Mouse (Mus musculus) intestine, embryonic 14.5 days (tissue): ENCODE results near the gene Rom1. TPM values are rescaled to one million over a fixed set of nuclear protein-coding genes. Genes with fewer than 3 reads are reported as not detected.

Source experiments
- ATAC-seq: fragments of 200-750 bp; cut with Nextera tagmentation; replicated peaks from 2 replicates; pipeline ENCODE4 v1.8.0; 2017; ENCODE audit warnings: low read depth, moderate number of reproducible peaks, moderate TSS enrichment, moderate library complexity; ENCODE audit not compliant: low FRiP score, low TSS enrichment
- DNase-seq: peaks from one replicate; pipeline ENCODE4 v3.0.0-alpha.2; 2018; ENCODE audit warnings: low spot score
- H3K27ac ChIP-seq: fragments of 300-500 bp; sonication (generic); 2 replicates; pipeline ENCODE4 v1.5.1; 2014; ENCODE audit warnings: low read depth, mild to moderate bottlenecking, control low read depth
- H3K27me3 ChIP-seq: fragments of 300-500 bp; sonication (generic); replicated peaks from 2 replicates; pipeline ENCODE4 v1.6.1; 2014; ENCODE audit warnings: low read length, control low read depth; ENCODE audit not compliant: control insufficient read depth, insufficient read depth
- H3K36me3 ChIP-seq: fragments of 300-500 bp; sonication (generic); 2 replicates; pipeline ENCODE4 v1.6.1; 2014; ENCODE audit warnings: low read length, control low read depth; ENCODE audit not compliant: control insufficient read depth, insufficient read depth
- H3K4me1 ChIP-seq: fragments of 300-500 bp; sonication (generic); replicated peaks from 2 replicates; pipeline ENCODE4 v1.6.1; 2014; ENCODE audit warnings: low read length, control low read depth, mixed read lengths; ENCODE audit not compliant: control insufficient read depth, insufficient read depth
- H3K4me2 ChIP-seq: fragments of 300-500 bp; sonication (generic); 2 replicates; pipeline ENCODE4 v1.6.1; 2014; ENCODE audit warnings: low read length
- H3K4me3 ChIP-seq: fragments of 300-500 bp; sonication (generic); 2 replicates; pipeline ENCODE4 v1.5.1; 2014; ENCODE audit warnings: low read depth, low read length, control low read depth, mixed read lengths
- H3K9ac ChIP-seq: fragments of 300-500 bp; sonication (generic); 2 replicates; pipeline ENCODE4 v1.6.1; 2014; ENCODE audit warnings: mild to moderate bottlenecking, low read length
- H3K9me3 ChIP-seq: fragments of 300-500 bp; sonication (generic); 2 replicates; pipeline ENCODE4 v1.6.1; 2016; ENCODE audit warnings: low read length, control low read depth; ENCODE audit not compliant: control insufficient read depth
- WGBS: fragments of 180-500 bp; shearing (Covaris S2); extraction: QIAGEN DNeasy Blood & Tissue Kit; methylation state at CpG from one replicate; pipeline ENCODE4 v1.1.7; 2014; 5-methylcytosine and 5-hydroxymethylcytosine counted together
- polyA plus RNA-seq: library from polyadenylated mRNA; unstranded; fragments of >200 nt; fragmentation: Nextera tagmentation; extraction: Ambion mirVana; gene quantifications from 2 replicates; pipeline ENCODE4 v1.2.1, GENCODE M21; 2014

Gene Rom1
- polyA plus RNA-seq, 1 experiment from 2014 or later = 1.1 TPM

GRCm38 (mm10) chr19:8946929-8947328 lies 17.8 kb upstream of the Rom1 start:
- peaks cover 68% of the 10 kb centered on the region for H3K36me3 ChIP-seq
- H3K27ac ChIP-seq = no peak overlapping the region
- ATAC-seq (no peak), DNase-seq (no peak)
- no peaks in the 10 kb centered on the region for H3K9me3 ChIP-seq
- H3K4me1 ChIP-seq = peaks cover 21% of the 10 kb centered on the region
- no peak overlapping the region for H3K4me2 ChIP-seq
- no peak overlapping the region for H3K9ac ChIP-seq
- no peak overlapping the region for H3K4me3 ChIP-seq
- WGBS = 92% methylated on average over 7 of the region's 7 CpGs
- H3K27me3 ChIP-seq = no peaks in the 10 kb centered on the region

- H3K4me2 ChIP-seq = peak overlapping the region; percentile 75
- peak overlapping the region; percentile 28 for H3K4me3 ChIP-seq
- H3K27ac ChIP-seq = no peak overlapping the region
- peak overlapping the region; percentile 25 for H3K9ac ChIP-seq
- 82% methylated on average over 6 of the region's 6 CpGs for WGBS
- no peaks in the 10 kb centered on the region for H3K27me3 ChIP-seq
- ATAC-seq (no peak), DNase-seq (no peak)
- no peaks in the 10 kb centered on the region for H3K9me3 ChIP-seq
- H3K4me1 ChIP-seq = peaks cover 26% of the 10 kb centered on the region
- peaks cover 51% of the 10 kb centered on the region for H3K36me3 ChIP-seq
Measured at GRCm38 (mm10) chr19:8945251-8945650, 16.1 kb upstream of the Rom1 start.

- H3K27me3 ChIP-seq = no peaks in the 10 kb centered on the region
- no peaks in the 10 kb centered on the region for H3K9me3 ChIP-seq
- peaks cover 49% of the 10 kb centered on the region for H3K36me3 ChIP-seq
- 29% methylated on average over 5 of the region's 5 CpGs for WGBS
- ATAC-seq (no peak), DNase-seq (peak; percentile 88)
- H3K27ac ChIP-seq = no peak overlapping the region
- H3K4me3 ChIP-seq = peak overlapping the region; percentile 28
- H3K4me1 ChIP-seq = peaks cover 26% of the 10 kb centered on the region
- H3K9ac ChIP-seq = peak overlapping the region; percentile 25; the same call in 1 of the 2 replicates
- peak overlapping the region; percentile 75 for H3K4me2 ChIP-seq
Measured at GRCm38 (mm10) chr19:8944750-8945149, 15.6 kb upstream of the Rom1 start.

GRCm38 (mm10) chr19:8944062-8944461 lies 14.9 kb upstream of the Rom1 start:
- H3K27me3 ChIP-seq = no peaks in the 10 kb centered on the region
- WGBS = 43% methylated on average over 5 of the region's 5 CpGs
- DNase-seq (no peak), ATAC-seq (no peak)
- H3K4me2 ChIP-seq = peak overlapping the region; percentile 75
- H3K4me3 ChIP-seq = peak overlapping the region; percentile 6; the same call in 1 of the 2 replicates
- H3K27ac ChIP-seq = no peak overlapping the region
- H3K9ac ChIP-seq = no peak overlapping the region
- peaks cover 26% of the 10 kb centered on the region for H3K4me1 ChIP-seq
- no peaks in the 10 kb centered on the region for H3K9me3 ChIP-seq
- peaks cover 48% of the 10 kb centered on the region for H3K36me3 ChIP-seq

GRCm38 (mm10) chr19:8943047-8943446 lies 13.9 kb upstream of the Rom1 start:
- H3K4me2 ChIP-seq = peak overlapping the region; percentile 75
- peaks cover 26% of the 10 kb centered on the region for H3K4me1 ChIP-seq
- H3K4me3 ChIP-seq = peak overlapping the region; percentile 98
- H3K27ac ChIP-seq = peak overlapping the region; percentile 98; the same call in 1 of the 2 replicates
- no peaks in the 10 kb centered on the region for H3K9me3 ChIP-seq
- H3K27me3 ChIP-seq = no peaks in the 10 kb centered on the region
- DNase-seq (no peak), ATAC-seq (no peak)
- H3K36me3 ChIP-seq = peaks cover 47% of the 10 kb centered on the region
- peak overlapping the region; percentile 99 for H3K9ac ChIP-seq
- 56% methylated on average over 2 of the region's 2 CpGs for WGBS

- DNase-seq (no peak), ATAC-seq (peak; percentile 59)
- peak overlapping the region; percentile 98 for H3K27ac ChIP-seq
Measured at GRCm38 (mm10) chr19:8942276-8942964, 13.3 kb upstream of the Rom1 start.

GRCm38 (mm10) chr19:8941515-8942217 lies 12.5 kb upstream of the Rom1 start, which contains the start of gene Mta2:
TSS of gene Mta2 (plus strand) at chr19:8941875.
- DNase-seq (peak; percentile 97), ATAC-seq (peak; percentile 91)
- peaks cover 48% of the 10 kb centered on the region for H3K36me3 ChIP-seq
- peak within 1 kb of the TSS; percentile 98 for H3K4me3 ChIP-seq
- peaks cover 26% of the 10 kb centered on the region for H3K4me1 ChIP-seq
- WGBS = under 1% methylated on average over 64 of the region's 64 CpGs
- H3K27ac ChIP-seq = peak within 1 kb of the TSS; percentile 98
- peak within 1 kb of the TSS; percentile 75 for H3K4me2 ChIP-seq
- H3K9ac ChIP-seq = peak within 1 kb of the TSS; percentile 99
- no peaks in the 10 kb centered on the region for H3K9me3 ChIP-seq
- no peaks in the 10 kb centered on the region for H3K27me3 ChIP-seq

More at GRCm38 (mm10) chr19:8942276-8942964, 13.3 kb upstream of the Rom1 start:
- peaks cover 47% of the 10 kb centered on the region for H3K36me3 ChIP-seq
- H3K9me3 ChIP-seq = no peaks in the 10 kb centered on the region
- under 1% methylated on average over 44 of the region's 46 CpGs for WGBS
- H3K4me2 ChIP-seq = peak overlapping the region; percentile 75
- peak overlapping the region; percentile 99 for H3K9ac ChIP-seq
- no peaks in the 10 kb centered on the region for H3K27me3 ChIP-seq
- peaks cover 26% of the 10 kb centered on the region for H3K4me1 ChIP-seq
- H3K4me3 ChIP-seq = peak overlapping the region; percentile 98

- Histone ChIP-seq H3K4me2 (peak overlapping the region; percentile 75), H3K4me3 (peak overlapping the region; percentile 98), H3K36me3 (peaks cover 48% of the 10 kb centered on the region), H3K4me1 (peaks cover 26% of the 10 kb centered on the region), H3K27me3 (no peaks in the 10 kb centered on the region), H3K27ac (peak overlapping the region; percentile 98), H3K9me3 (no peaks in the 10 kb centered on the region), H3K9ac (peak overlapping the region; percentile 99)
- no peak for DNase-seq
- WGBS = 30% methylated on average over 10 of the region's 10 CpGs
- ATAC-seq = peak; percentile 9
Measured at GRCm38 (mm10) chr19:8941136-8941514, 12.0 kb upstream of the Rom1 start.
